ENCODE assay signal across 8 mouse cellular contexts in genomic region chr3:95124246-95124645, GRCm38 (mm10). TPM values are rescaled to one million over a fixed set of nuclear protein-coding genes. Genes with fewer than 3 reads are reported as not detected.
DNase-seq lines count a peak whose midpoint lies in the region; ATAC-seq and TF ChIP-seq lines count a peak whose summit lies in the region.

TSS of gene Tmod4 (plus strand) at chr3:95124476.

- no peaks in the 10 kb centered on the region for H3K9me3 ChIP-seq in limb, embryonic 13.5 days
- no peaks in the 10 kb centered on the region for H3K9me3 ChIP-seq in stomach, postnatal 0 days (ENCODE audit: control insufficient read depth, low read length)

- H3K9ac ChIP-seq in limb, embryonic 13.5 days: peak within 1 kb of the TSS; percentile 43; the same call in 1 of the 2 replicates
- peak within 1 kb of the TSS; percentile 23; the same call in 1 of the 2 replicates for H3K9ac ChIP-seq in stomach, postnatal 0 days (ENCODE audit: low read length)

- H3K36me3 ChIP-seq in limb, embryonic 13.5 days: peaks cover 55% of the 10 kb centered on the region
- peaks cover 19% of the 10 kb centered on the region for H3K36me3 ChIP-seq in stomach, postnatal 0 days (ENCODE audit: control insufficient read depth, insufficient read depth, low read length)

- TF ChIP-seq CTCF in stomach, postnatal 0 days (IDR thresholded peaks at IDR 0.05; ENCODE audit: low read depth): peak; percentile 69

- 0 out of 2 replicates have a peak, but pooled peaks have one; percentile 42 for ATAC-seq in frontal cortex, adult (ENCODE audit: low TSS enrichment)
- ATAC-seq in limb, embryonic 13.5 days (ENCODE audit: low FRiP score, low read depth): peak; percentile 49; the same call in 1 of the 2 replicates
- peak; percentile 40; the same call in 1 of the 2 replicates for ATAC-seq in stomach, postnatal 0 days (ENCODE audit: low FRiP score, low TSS enrichment)

- no peak within 1 kb of the TSS for H3K4me3 ChIP-seq in limb, embryonic 13.5 days
- no peak within 1 kb of the TSS for H3K4me3 ChIP-seq in stomach, postnatal 0 days (ENCODE audit: low read depth, low read length)

- WGBS in limb, embryonic 13.5 days: 37% methylated on average over 6 of the region's 6 CpGs
- 53% methylated on average over 6 of the region's 6 CpGs for WGBS in stomach, postnatal 0 days

- peaks cover 15% of the 10 kb centered on the region for H3K4me1 ChIP-seq in limb, embryonic 13.5 days
- H3K4me1 ChIP-seq in stomach, postnatal 0 days (replicated peaks; ENCODE audit: control insufficient read depth, insufficient read depth): 0 out of 2 replicates have a peak, but pooled peaks cover 3% of the 10 kb centered on the region

- DNase-seq in frontal cortex, postnatal 25 days (ENCODE audit: low spot score in 2 of 2): no peak
- DNase-seq in R1 (ENCODE audit: low read depth, low spot score): peak; percentile 62
- DNase-seq in gastrocnemius, postnatal 4 days (ENCODE audit: low spot score in 2 of 2): no peak
- peak; percentile 30 for DNase-seq in stomach, postnatal 0 days (ENCODE audit: low spot score)
- no peak for DNase-seq in layer of hippocampus, postnatal 36 days
- no peak for DNase-seq in left cerebral cortex, adult 18-20 months (ENCODE audit: low spot score in 2 of 2)

- no peaks in the 10 kb centered on the region for H3K27me3 ChIP-seq in limb, embryonic 13.5 days
- H3K27me3 ChIP-seq in stomach, postnatal 0 days (ENCODE audit: control insufficient read depth, insufficient read depth, low read length): no peaks in the 10 kb centered on the region

- peak within 1 kb of the TSS; percentile 19; the same call in 1 of the 2 replicates for H3K4me2 ChIP-seq in limb, embryonic 13.5 days (replicated peaks)
- no peak within 1 kb of the TSS for H3K4me2 ChIP-seq in stomach, postnatal 0 days (replicated peaks; ENCODE audit: low read depth)

- peak within 1 kb of the TSS; percentile 77; the same call in 1 of the 2 replicates for H3K27ac ChIP-seq in limb, embryonic 13.5 days
- H3K27ac ChIP-seq in stomach, postnatal 0 days (replicated peaks): peak within 1 kb of the TSS; percentile 9

- no peak for TF ChIP-seq EP300 in stomach, postnatal 0 days (optimal IDR thresholded peaks at IDR 0.05)

RNA-seq across cellular contexts. Expression of gene Tmod4, which starts in this region (rescaled TPM):
- total RNA-seq in gastrocnemius, postnatal 4 days (2021): 100 to 1,000 TPM; 250 to 275 TPM
- 1.9 and 2.5 TPM in 2 replicates for polyA plus RNA-seq in limb, embryonic 13.5 days (2015; fragmentation: Nextera tagmentation; extraction: Ambion mirVana)
- polyA plus RNA-seq in stomach, postnatal 0 days (2015; fragmentation: Nextera tagmentation; extraction: Ambion mirVana): 0.70 and 1.0 TPM in 2 replicates
- 1 to 10 TPM in 1 of 2 experiments, under 1 TPM in 1; 0.96 to 1.1 TPM for total RNA-seq in layer of hippocampus, postnatal 36 days (2021)
- under 1 TPM in 1 of 2 experiments, not detected in 1; 0.73 TPM for total RNA-seq in left cerebral cortex, adult 18-20 months (2021)

Comparison
In these comparisons a context has a peak if more than half of its experiments do, and no peak if none do; other contexts are left out.
1. RNA of gene Tmod4 (total RNA-seq): 250 to 275 TPM in gastrocnemius, postnatal 4 days; 0.96 to 1.1 TPM in layer of hippocampus, postnatal 36 days and 0.73 TPM in left cerebral cortex, adult 18-20 months; every median in the first group is over 100 times any median in the second.
2. DNase-seq: peak in R1 (single experiment) and stomach, postnatal 0 days (single experiment); none in frontal cortex, postnatal 25 days (0 of 2), gastrocnemius, postnatal 4 days (0 of 2), layer of hippocampus, postnatal 36 days (0 of 2) and left cerebral cortex, adult 18-20 months (0 of 2).
3. Peak in every context shown above with its lines, with median percentiles within 50 percentile points of each other: ATAC-seq.